Mouse (Mus musculus): Measurements from ENCODE around the gene Slc2a12.

Slc2a12 gene

GRCm38 (mm10) chr10:22728257-22728656 lies 83.4 kb downstream of the Slc2a12 start:
- DNase-seq (ENCODE audit: low read depth, low spot score): no peak

- DNase-seq (ENCODE audit: low read depth, low spot score): peak; percentile 73
These were observed 85.6 kb downstream of the Slc2a12 start for GRCm38 (mm10) chr10:22730266-22730991.

GRCm38 (mm10) chr10:22730992-22731271 lies 86.1 kb downstream of the Slc2a12 start:
- DNase-seq (ENCODE audit: low read depth, low spot score): no peak

- DNase-seq (ENCODE audit: low read depth, low spot score): peak; percentile 97
These were observed 86.7 kb downstream of the Slc2a12 start, which contains the start of gene Tbpl1 for GRCm38 (mm10) chr10:22731272-22732093. TSS of gene Tbpl1 (minus strand) at chr10:22731938.

- DNase-seq (ENCODE audit: low read depth, low spot score): no peak
These were observed 87.4 kb downstream of the Slc2a12 start for GRCm38 (mm10) chr10:22732181-22732580.

GRCm38 (mm10) chr10:22745922-22746321 lies 101.1 kb downstream of the Slc2a12 start:
- no peak for DNase-seq (ENCODE audit: low read depth, low spot score)

GRCm38 (mm10) chr10:22746334-22747322 lies 101.8 kb downstream of the Slc2a12 start:
- no peak for DNase-seq (ENCODE audit: low read depth, low spot score)

GRCm38 (mm10) chr10:22751175-22751682 lies 106.4 kb downstream of the Slc2a12 start:
- DNase-seq (ENCODE audit: low read depth, low spot score): no peak
